Mouse (Mus musculus) hindbrain, embryonic 10.5 days (tissue): ENCODE measurements at regions not wholly inside any gene's neighbourhood (a gene's known extent, or its start where the extent isn't known, plus 50 kb on each side); places are given as distances from the start of the nearest gene placed in this dataset.

ENCODE experiments used
- DNase-seq: peaks from one replicate; pipeline ENCODE4 v3.0.0-alpha.2; 2017; ENCODE audit warnings: low spot score
- H3K27ac ChIP-seq: fragments of 300-500 bp; sonication (generic); 2 replicates; pipeline ENCODE4 v1.5.1; 2016; ENCODE audit warnings: mild to moderate bottlenecking, moderate library complexity
- H3K27me3 ChIP-seq: fragments of 300-500 bp; sonication (generic); 2 replicates; pipeline ENCODE4 v1.6.1; 2016; ENCODE audit warnings: mild to moderate bottlenecking; ENCODE audit not compliant: poor library complexity, insufficient read depth, severe bottlenecking
- H3K36me3 ChIP-seq: fragments of 300-500 bp; sonication (generic); 2 replicates; pipeline ENCODE4 v1.6.1; 2016; ENCODE audit warnings: mild to moderate bottlenecking, moderate library complexity
- H3K4me1 ChIP-seq: fragments of 300-500 bp; sonication (generic); replicated peaks from 2 replicates; pipeline ENCODE4 v1.6.1; 2016; ENCODE audit warnings: mild to moderate bottlenecking
- H3K4me3 ChIP-seq: fragments of 300-500 bp; sonication (generic); 2 replicates; pipeline ENCODE4 v1.5.1; 2016; ENCODE audit warnings: mild to moderate bottlenecking, moderate library complexity
- H3K9me3 ChIP-seq: fragments of 300-500 bp; sonication (generic); 2 replicates; pipeline ENCODE4 v1.6.1; 2016; ENCODE audit warnings: mild to moderate bottlenecking, moderate library complexity
- WGBS: fragments of 180-500 bp; shearing (Covaris S2); methylation state at CpG from one replicate; pipeline ENCODE4 v1.1.7; 2016; 5-methylcytosine and 5-hydroxymethylcytosine counted together

GRCm38 (mm10) chr10:19412926-19413325, 56.6 kb downstream of the Olig3 start:
- Histone ChIP-seq H3K36me3 (no peaks in the 10 kb centered on the region), H3K9me3 (no peaks in the 10 kb centered on the region), H3K4me3 (peak overlapping the region; percentile 1; the same call in 1 of the 2 replicates), H3K27ac (peak overlapping the region; percentile 72), H3K27me3 (peaks cover 33% of the 10 kb centered on the region), H3K4me1 (peaks cover 28% of the 10 kb centered on the region)
- peak; percentile 50 for DNase-seq
- 34% methylated on average over 2 of the region's 2 CpGs for WGBS

GRCm38 (mm10) chr10:19413935-19414334, 57.6 kb downstream of the Olig3 start:
- peak; percentile 35 for DNase-seq
- 30% methylated on average over 5 of the region's 5 CpGs for WGBS
- no peaks in the 10 kb centered on the region for H3K9me3 ChIP-seq
- peaks cover 22% of the 10 kb centered on the region; the same call in 1 of the 2 replicates for H3K4me1 ChIP-seq
- peak overlapping the region; percentile 45 for H3K27ac ChIP-seq
- 0 out of 2 replicates have a peak overlapping the region, but pooled peaks have one; percentile 1 for H3K4me3 ChIP-seq
- H3K36me3 ChIP-seq: no peaks in the 10 kb centered on the region
- H3K27me3 ChIP-seq: peaks cover 26% of the 10 kb centered on the region; the same call in 1 of the 2 replicates

GRCm38 (mm10) chr10:19414834-19415233, 58.5 kb downstream of the Olig3 start:
- H3K4me3 ChIP-seq: no peak overlapping the region; the same call in 1 of the 2 replicates
- H3K36me3 ChIP-seq: no peaks in the 10 kb centered on the region
- peaks cover 26% of the 10 kb centered on the region; the same call in 1 of the 2 replicates for H3K27me3 ChIP-seq
- H3K9me3 ChIP-seq: 0 out of 2 replicates have a peak, but pooled peaks cover 4% of the 10 kb centered on the region
- peaks cover 22% of the 10 kb centered on the region; the same call in 1 of the 2 replicates for H3K4me1 ChIP-seq
- WGBS: 54% methylated on average over 5 of the region's 5 CpGs
- H3K27ac ChIP-seq: peak overlapping the region; percentile 23; the same call in 1 of the 2 replicates
- no peak for DNase-seq

GRCm38 (mm10) chr10:19424030-19424429, 67.7 kb downstream of the Olig3 start:
- 84% methylated on average over 1 of the region's 1 CpGs for WGBS
- Histone ChIP-seq H3K4me3 (no peak overlapping the region), H3K36me3 (no peaks in the 10 kb centered on the region), H3K4me1 (no peaks in the 10 kb centered on the region), H3K27ac (no peak overlapping the region), H3K27me3 (no peaks in the 10 kb centered on the region), H3K9me3 (0 out of 2 replicates have a peak, but pooled peaks cover 4% of the 10 kb centered on the region)
- no peak for DNase-seq

GRCm38 (mm10) chr10:19424961-19425360, 68.6 kb downstream of the Olig3 start:
- H3K27ac ChIP-seq: no peak overlapping the region
- H3K27me3 ChIP-seq: no peaks in the 10 kb centered on the region
- no peaks in the 10 kb centered on the region for H3K36me3 ChIP-seq
- 82% methylated on average over 3 of the region's 3 CpGs for WGBS
- no peaks in the 10 kb centered on the region for H3K9me3 ChIP-seq
- no peak for DNase-seq
- no peak overlapping the region for H3K4me3 ChIP-seq
- no peaks in the 10 kb centered on the region for H3K4me1 ChIP-seq

GRCm38 (mm10) chr10:19426835-19427234, 70.5 kb downstream of the Olig3 start:
- no peak overlapping the region for H3K4me3 ChIP-seq
- WGBS: 88% methylated on average over 3 of the region's 3 CpGs
- H3K27ac ChIP-seq: no peak overlapping the region
- H3K4me1 ChIP-seq: no peaks in the 10 kb centered on the region
- no peak for DNase-seq
- no peaks in the 10 kb centered on the region for H3K36me3 ChIP-seq
- no peaks in the 10 kb centered on the region for H3K27me3 ChIP-seq
- H3K9me3 ChIP-seq: no peaks in the 10 kb centered on the region

GRCm38 (mm10) chr10:19432515-19432914, 76.2 kb downstream of the Olig3 start:
- Histone ChIP-seq H3K4me3 (no peak overlapping the region), H3K4me1 (no peaks in the 10 kb centered on the region), H3K36me3 (no peaks in the 10 kb centered on the region), H3K9me3 (no peaks in the 10 kb centered on the region), H3K27me3 (peaks cover 34% of the 10 kb centered on the region), H3K27ac (no peak overlapping the region)
- no peak for DNase-seq
- WGBS: 83% methylated on average over 4 of the region's 4 CpGs

GRCm38 (mm10) chr10:19434661-19435060, 78.3 kb downstream of the Olig3 start:
- DNase-seq: no peak
- WGBS: 90% methylated on average over 6 of the region's 6 CpGs
- no peak overlapping the region for H3K4me3 ChIP-seq
- H3K36me3 ChIP-seq: no peaks in the 10 kb centered on the region
- H3K27me3 ChIP-seq: peaks cover 54% of the 10 kb centered on the region
- no peak overlapping the region for H3K27ac ChIP-seq
- H3K9me3 ChIP-seq: no peaks in the 10 kb centered on the region
- H3K4me1 ChIP-seq: no peaks in the 10 kb centered on the region

- Histone ChIP-seq H3K27ac (peak overlapping the region; percentile 85), H3K27me3 (peaks cover 98% of the 10 kb centered on the region)
- peak; percentile 73 for DNase-seq
Measured at GRCm38 (mm10) chr10:19441807-19442206, 85.5 kb downstream of the Olig3 start.

GRCm38 (mm10) chr10:19443516-19443915, 87.2 kb downstream of the Olig3 start:
- H3K4me3 ChIP-seq: no peak overlapping the region
- H3K4me1 ChIP-seq: peaks cover 27% of the 10 kb centered on the region
- H3K27me3 ChIP-seq: peaks cover 98% of the 10 kb centered on the region
- H3K36me3 ChIP-seq: no peaks in the 10 kb centered on the region
- 33% methylated on average over 8 of the region's 8 CpGs for WGBS
- no peaks in the 10 kb centered on the region for H3K9me3 ChIP-seq
- DNase-seq: no peak
- H3K27ac ChIP-seq: no peak overlapping the region

More at GRCm38 (mm10) chr10:19441807-19442206, 85.5 kb downstream of the Olig3 start:
- no peaks in the 10 kb centered on the region for H3K36me3 ChIP-seq
- peak overlapping the region; percentile 24 for H3K4me3 ChIP-seq
- WGBS: 25% methylated on average over 12 of the region's 12 CpGs
- peaks cover 26% of the 10 kb centered on the region for H3K4me1 ChIP-seq
- no peaks in the 10 kb centered on the region for H3K9me3 ChIP-seq

- no peak overlapping the region for H3K4me3 ChIP-seq
- no peaks in the 10 kb centered on the region for H3K36me3 ChIP-seq
- H3K4me1 ChIP-seq: peaks cover 26% of the 10 kb centered on the region
- WGBS: 14% methylated on average over 12 of the region's 12 CpGs
- H3K9me3 ChIP-seq: no peaks in the 10 kb centered on the region
- no peak overlapping the region for H3K27ac ChIP-seq
- peaks cover 99% of the 10 kb centered on the region for H3K27me3 ChIP-seq
- peak; percentile 42 for DNase-seq
Measured at GRCm38 (mm10) chr10:19448838-19449559, 92.7 kb downstream of the Olig3 start.

GRCm38 (mm10) chr10:19459053-19459452, 102.7 kb downstream of the Olig3 start:
- Histone ChIP-seq H3K27me3 (peaks cover 93% of the 10 kb centered on the region), H3K4me3 (peak overlapping the region; percentile 30), H3K27ac (peak overlapping the region; percentile 66; the same call in 1 of the 2 replicates), H3K9me3 (no peaks in the 10 kb centered on the region), H3K4me1 (peaks cover 41% of the 10 kb centered on the region), H3K36me3 (no peaks in the 10 kb centered on the region)
- 35% methylated on average over 11 of the region's 11 CpGs for WGBS
- DNase-seq: peak; percentile 31

GRCm38 (mm10) chr10:19459709-19460108, 103.4 kb downstream of the Olig3 start:
- H3K27me3 ChIP-seq: peaks cover 92% of the 10 kb centered on the region
- H3K4me1 ChIP-seq: peaks cover 47% of the 10 kb centered on the region
- no peak overlapping the region for H3K4me3 ChIP-seq
- H3K9me3 ChIP-seq: no peaks in the 10 kb centered on the region
- 62% methylated on average over 5 of the region's 5 CpGs for WGBS
- no peaks in the 10 kb centered on the region for H3K36me3 ChIP-seq
- no peak for DNase-seq
- H3K27ac ChIP-seq: peak overlapping the region; percentile 66
